Mouse (Mus musculus) neural tube, postnatal 0 days (tissue): ENCODE results near the gene Vstm2a. TPM values are rescaled to one million over a fixed set of nuclear protein-coding genes. Genes with fewer than 3 reads are reported as not detected.

Experiments
- polyA plus RNA-seq: library from polyadenylated mRNA; unstranded; fragments of >200 nt; fragmentation: Nextera tagmentation; extraction: Ambion mirVana; gene quantifications from 2 replicates; pipeline ENCODE4 v1.2.1, GENCODE M21; 2015

The Vstm2a gene
- 114 and 115 TPM in 2 replicates for polyA plus RNA-seq

DNA sequence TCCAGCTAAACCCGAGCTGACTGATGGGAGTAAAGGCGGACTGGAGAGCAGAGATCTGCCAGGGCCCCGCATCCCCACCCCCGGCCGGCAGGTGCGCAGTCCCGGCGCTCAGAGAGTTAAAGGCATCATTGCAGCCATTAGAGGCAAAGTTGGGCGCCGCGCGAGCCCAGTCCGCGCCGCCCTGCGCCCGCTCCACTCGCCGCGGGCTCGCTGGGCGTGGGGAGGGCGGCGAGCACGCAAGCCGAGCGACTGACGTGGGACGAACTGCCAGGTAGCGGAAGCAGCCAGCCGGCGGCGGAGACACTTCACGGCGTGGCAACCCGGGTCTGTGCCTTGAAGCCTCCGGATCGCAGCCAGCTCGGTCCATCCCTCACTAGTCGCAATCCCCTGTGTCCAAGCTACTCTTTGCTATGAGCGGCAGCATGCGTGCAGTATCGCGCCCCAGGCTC lies at the start of gene Vstm2a:
Vstm2a (plus strand) TSS at position 252 of the 449 bp plus-strand sequence.

